Mouse (Mus musculus): ENCODE data around the gene Slc39a11.

DNA sequence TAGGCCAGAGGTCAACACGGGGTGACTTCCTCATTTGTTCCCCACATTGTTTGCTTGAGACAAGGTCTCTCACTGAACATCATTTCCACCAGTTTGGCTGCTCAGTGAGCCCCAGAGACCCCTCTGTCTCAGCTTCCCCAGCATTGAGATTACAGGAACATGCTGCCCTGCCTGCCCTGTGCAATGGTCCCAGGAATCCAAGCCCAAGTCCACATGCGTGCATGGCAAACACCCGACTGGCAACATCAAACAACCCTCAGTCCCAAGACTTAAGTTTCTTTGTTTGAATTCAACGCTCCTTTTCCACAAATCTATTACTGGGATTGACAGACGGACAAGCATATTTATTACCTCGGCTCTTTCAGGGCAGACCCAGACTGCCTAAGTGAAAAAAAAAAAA lies 110.8 kb downstream of the Slc39a11 start:
- TF ChIP-seq POLR2A (IDR thresholded peaks at IDR 0.05; ENCODE audit: borderline replicate concordance, control insufficient read depth, low read depth, low read length) (no peak), CTCF (IDR thresholded peaks at IDR 0.05; ENCODE audit: control insufficient read depth, insufficient read depth, low read length) (no peak)
